Mouse (Mus musculus): ENCODE data around the gene Rasal3. TPM values are rescaled to one million over a fixed set of nuclear protein-coding genes. Genes with fewer than 3 reads are reported as not detected.

Gene Rasal3
- polyA plus RNA-seq, 1 experiment from 2014 or later = 3.6 TPM

- Histone ChIP-seq H3K27me3 (no peaks in the 10 kb centered on the region), H3K4me1 (replicated peaks) (peaks cover 26% of the 10 kb centered on the region), H3K36me3 (peaks cover 51% of the 10 kb centered on the region), H3K27ac (no peak overlapping the region), H3K9me3 (replicated peaks) (no peaks in the 10 kb centered on the region), H3K4me3 (replicated peaks) (no peak overlapping the region), H3K4me2 (no peak overlapping the region), H3K9ac (no peak overlapping the region)
- DNase-seq (no peak), ATAC-seq (ENCODE audit: low read depth) (no peak)
- WGBS (ENCODE audit: insufficient replicate concordance) = 84% methylated on average over 4 of the region's 4 CpGs
Measured at GRCm38 (mm10) chr17:32353696-32354095, 49.7 kb downstream of the Rasal3 start.

- no peak overlapping the region for H3K4me3 ChIP-seq (replicated peaks)
- H3K4me2 ChIP-seq = no peak overlapping the region; the same call in 1 of the 2 replicates
- no peak overlapping the region for H3K9ac ChIP-seq
- H3K36me3 ChIP-seq = peaks cover 32% of the 10 kb centered on the region
- no peak for ATAC-seq (ENCODE audit: low read depth)
- no peak for DNase-seq
- H3K27me3 ChIP-seq = no peaks in the 10 kb centered on the region
- 0 out of 2 replicates have a peak overlapping the region, but pooled peaks have one; percentile 24 for H3K27ac ChIP-seq
- H3K9me3 ChIP-seq (replicated peaks) = no peaks in the 10 kb centered on the region
- H3K4me1 ChIP-seq (replicated peaks) = peaks cover 39% of the 10 kb centered on the region
Measured at GRCm38 (mm10) chr17:32351726-32352125, 51.7 kb downstream of the Rasal3 start.

GRCm38 (mm10) chr17:32351269-32351668 is 52.1 kb downstream of the Rasal3 start:
- H3K9ac ChIP-seq = peak overlapping the region; percentile 63

DNA sequence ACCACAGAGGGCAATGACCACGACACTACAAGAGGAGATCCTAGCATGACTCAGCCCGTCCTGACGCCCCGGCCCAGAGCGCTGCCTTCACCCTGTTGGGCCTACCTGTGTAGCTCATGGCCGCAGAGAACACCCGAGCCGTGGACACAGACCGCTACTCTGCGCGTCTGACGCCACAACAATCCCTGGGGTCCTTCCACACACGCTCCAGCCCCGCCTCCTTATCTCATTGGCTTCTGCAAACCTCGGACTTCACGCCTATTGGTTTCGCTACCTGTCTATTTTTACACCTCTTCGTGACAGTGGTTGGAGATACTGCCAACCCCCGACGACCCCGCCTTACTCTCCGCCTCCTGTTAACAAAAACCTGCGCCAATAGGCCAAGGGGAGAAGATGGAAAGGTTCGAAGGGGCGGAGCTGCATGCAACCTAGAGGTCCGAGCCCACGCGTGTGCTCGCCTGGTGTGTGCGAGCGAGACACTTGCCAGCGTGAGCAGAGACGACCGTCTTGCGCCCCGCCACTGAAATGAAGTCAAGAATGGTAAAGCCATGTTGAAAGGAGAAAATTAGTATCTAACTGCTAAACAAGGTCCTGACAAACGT is 52.9 kb downstream of the Rasal3 start, which contains the start of gene Akap8l:
TSS of gene Akap8l (minus strand) at position 226 of the 602 bp plus-strand sequence.
- H3K9me3 ChIP-seq (replicated peaks) = no peaks in the 10 kb centered on the region
- peaks cover 19% of the 10 kb centered on the region for H3K36me3 ChIP-seq
- DNase-seq (peak; percentile 98), ATAC-seq (ENCODE audit: low read depth) (peak; percentile 96)
- peak within 1 kb of the TSS; percentile 90 for H3K4me2 ChIP-seq
- H3K4me1 ChIP-seq (replicated peaks) = peaks cover 39% of the 10 kb centered on the region
- H3K4me3 ChIP-seq (replicated peaks) = peak within 1 kb of the TSS; percentile 89
- peak within 1 kb of the TSS; percentile 82 for H3K9ac ChIP-seq
- peak within 1 kb of the TSS; percentile 92 for H3K27ac ChIP-seq
- under 1% methylated on average over 37 of the region's 37 CpGs for WGBS (ENCODE audit: insufficient replicate concordance)
- H3K27me3 ChIP-seq = no peaks in the 10 kb centered on the region

More at GRCm38 (mm10) chr17:32351269-32351668, 52.1 kb downstream of the Rasal3 start:
- DNase-seq = no peak
- Histone ChIP-seq H3K9me3 (replicated peaks) (no peaks in the 10 kb centered on the region), H3K27me3 (no peaks in the 10 kb centered on the region), H3K36me3 (peaks cover 27% of the 10 kb centered on the region), H3K4me3 (replicated peaks) (peak overlapping the region; percentile 89), H3K4me2 (peak overlapping the region; percentile 73), H3K27ac (0 out of 2 replicates have a peak overlapping the region, but pooled peaks have one; percentile 6), H3K4me1 (replicated peaks) (peaks cover 39% of the 10 kb centered on the region)
- ATAC-seq (ENCODE audit: low read depth) = no peak
- WGBS (ENCODE audit: insufficient replicate concordance) = 59% methylated on average over 3 of the region's 3 CpGs

- peak overlapping the region; percentile 82 for H3K9ac ChIP-seq
- ATAC-seq (ENCODE audit: low read depth) (peak; percentile 6; the same call in 1 of the 2 replicates), DNase-seq (peak; percentile 15)
- H3K27ac ChIP-seq = peak overlapping the region; percentile 92
- H3K4me2 ChIP-seq = peak overlapping the region; percentile 90
- H3K4me3 ChIP-seq (replicated peaks) = peak overlapping the region; percentile 89
- no peaks in the 10 kb centered on the region for H3K27me3 ChIP-seq
- peaks cover 39% of the 10 kb centered on the region for H3K4me1 ChIP-seq (replicated peaks)
- 1% methylated on average over 24 of the region's 24 CpGs for WGBS (ENCODE audit: insufficient replicate concordance)
- H3K9me3 ChIP-seq (replicated peaks) = no peaks in the 10 kb centered on the region
- H3K36me3 ChIP-seq = peaks cover 16% of the 10 kb centered on the region
Measured at GRCm38 (mm10) chr17:32349851-32350381, 53.5 kb downstream of the Rasal3 start.

GRCm38 (mm10) chr17:32349037-32349732 is 54.2 kb downstream of the Rasal3 start:
- peak overlapping the region; percentile 90 for H3K4me2 ChIP-seq
- no peaks in the 10 kb centered on the region for H3K27me3 ChIP-seq
- peaks cover 39% of the 10 kb centered on the region for H3K4me1 ChIP-seq (replicated peaks)
- H3K9ac ChIP-seq = peak overlapping the region; percentile 82
- no peaks in the 10 kb centered on the region for H3K9me3 ChIP-seq (replicated peaks)
- peak overlapping the region; percentile 92 for H3K27ac ChIP-seq
- H3K4me3 ChIP-seq (replicated peaks) = peak overlapping the region; percentile 89
- peaks cover 15% of the 10 kb centered on the region for H3K36me3 ChIP-seq
- DNase-seq = peak; percentile 51
- peak; percentile 45 for ATAC-seq (ENCODE audit: low read depth)
- 4% methylated on average over 4 of the region's 4 CpGs for WGBS (ENCODE audit: insufficient replicate concordance)

- 73% methylated on average over 2 of the region's 2 CpGs for WGBS (ENCODE audit: insufficient replicate concordance)
- H3K27me3 ChIP-seq = no peaks in the 10 kb centered on the region
- no peak for ATAC-seq (ENCODE audit: low read depth)
- peak overlapping the region; percentile 92 for H3K27ac ChIP-seq
- H3K4me3 ChIP-seq (replicated peaks) = peak overlapping the region; percentile 89
- H3K9ac ChIP-seq = peak overlapping the region; percentile 82
- H3K36me3 ChIP-seq = peaks cover 15% of the 10 kb centered on the region
- no peaks in the 10 kb centered on the region for H3K9me3 ChIP-seq (replicated peaks)
- DNase-seq = no peak
- peak overlapping the region; percentile 90 for H3K4me2 ChIP-seq
- peaks cover 39% of the 10 kb centered on the region for H3K4me1 ChIP-seq (replicated peaks)
Measured at GRCm38 (mm10) chr17:32348406-32348805, 55.0 kb downstream of the Rasal3 start.

DNA sequence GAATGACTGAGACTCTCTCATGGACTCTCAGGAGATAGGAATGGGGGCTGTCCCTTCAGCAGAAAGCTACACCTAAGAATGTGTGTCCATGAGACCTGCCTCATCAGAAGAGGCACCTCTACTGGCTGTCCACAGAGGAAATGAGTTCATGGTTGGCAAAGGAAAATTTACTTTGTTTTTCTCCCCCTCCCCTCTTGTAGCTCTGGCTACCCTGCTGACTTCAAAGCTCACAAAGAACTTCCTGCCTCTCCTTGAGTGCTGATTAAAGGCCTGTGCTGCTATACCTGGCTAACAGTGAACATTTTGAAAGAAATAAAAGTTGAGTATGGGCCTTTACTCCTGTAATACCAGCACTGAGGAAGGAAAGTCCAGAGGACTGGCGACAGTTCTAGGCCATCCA is 62.3 kb downstream of the Rasal3 start:
- Histone ChIP-seq H3K27ac (no peak overlapping the region), H3K9me3 (replicated peaks) (no peaks in the 10 kb centered on the region), H3K36me3 (peaks cover 62% of the 10 kb centered on the region), H3K9ac (no peak overlapping the region), H3K27me3 (no peaks in the 10 kb centered on the region), H3K4me3 (replicated peaks) (no peak overlapping the region), H3K4me2 (no peak overlapping the region), H3K4me1 (replicated peaks) (peaks cover 10% of the 10 kb centered on the region)
- DNase-seq (no peak), ATAC-seq (ENCODE audit: low read depth) (no peak)
- 74% methylated on average over 1 of the region's 1 CpGs for WGBS (ENCODE audit: insufficient replicate concordance)

Small RNAs within 50 kb of the gene (microRNA-seq; reads per million reads assigned to microRNA genes)
- not detected for gene Gm22201

Other genes starting within 250 kb of the Rasal3 start
- gene Notch3, start 236.7 kb downstream of the Rasal3 start, polyA plus RNA-seq (2015; fragmentation: Nextera tagmentation; extraction: Ambion mirVana) = 0.45 and 0.48 TPM in 2 replicates
- not detected in 2 replicates for gene Ephx3, start 214.0 kb downstream of the Rasal3 start, polyA plus RNA-seq (2015; fragmentation: Nextera tagmentation; extraction: Ambion mirVana)
- 28.3 and 37.2 TPM in 2 replicates for gene Brd4, start 118.9 kb downstream of the Rasal3 start, polyA plus RNA-seq (2015; fragmentation: Nextera tagmentation; extraction: Ambion mirVana)
- gene Akap8, start 82.3 kb downstream of the Rasal3 start, polyA plus RNA-seq (2015; fragmentation: Nextera tagmentation; extraction: Ambion mirVana) = 40.5 and 47.9 TPM in 2 replicates
- 35.4 and 36.9 TPM in 2 replicates for gene Akap8l, start 53.0 kb downstream of the Rasal3 start, polyA plus RNA-seq (2015; fragmentation: Nextera tagmentation; extraction: Ambion mirVana)
- 5.8 and 6.8 TPM in 2 replicates for gene Wiz, start 14.1 kb downstream of the Rasal3 start, polyA plus RNA-seq (2015; fragmentation: Nextera tagmentation; extraction: Ambion mirVana)
- gene Pglyrp2, start 20.6 kb upstream of the Rasal3 start, polyA plus RNA-seq (2015; fragmentation: Nextera tagmentation; extraction: Ambion mirVana) = 2.3 and 2.6 TPM in 2 replicates
- gene Cyp4f39, start 49.1 kb upstream of the Rasal3 start, polyA plus RNA-seq (2015; fragmentation: Nextera tagmentation; extraction: Ambion mirVana) = 0.46 and 1.0 TPM in 2 replicates
- 0.47 and 0.60 TPM in 2 replicates for gene Cyp4f17, start 102.5 kb upstream of the Rasal3 start, polyA plus RNA-seq (2015; fragmentation: Nextera tagmentation; extraction: Ambion mirVana)
- 4.0 and 4.2 TPM in 2 replicates for gene Cyp4f16, start 133.0 kb upstream of the Rasal3 start, polyA plus RNA-seq (2015; fragmentation: Nextera tagmentation; extraction: Ambion mirVana)
- not detected in 2 replicates for gene Cyp4f37, start 217.7 kb upstream of the Rasal3 start, polyA plus RNA-seq (2015; fragmentation: Nextera tagmentation; extraction: Ambion mirVana)

All from liver, embryonic 13.5 days (tissue).